Mouse (Mus musculus) kidney, postnatal 36 days (tissue): ENCODE data around the gene Fcrla.

Source experiments
- DNase-seq, 2 experiments: peaks; one replicate each; pipeline ENCODE4 v3.0.0; 2021 to 2022; ENCODE audit warnings: mixed read lengths in 2 of 2

Fcrla gene

GRCm38 (mm10) chr1:170928467-170928866 lies 1.1 kb upstream of the Fcrla start:
- no peak for DNase-seq

GRCm38 (mm10) chr1:170926941-170927340 lies 442 bp downstream of the Fcrla start:
- peak in 1 of 2 experiments; percentile 20 for DNase-seq

DNA sequence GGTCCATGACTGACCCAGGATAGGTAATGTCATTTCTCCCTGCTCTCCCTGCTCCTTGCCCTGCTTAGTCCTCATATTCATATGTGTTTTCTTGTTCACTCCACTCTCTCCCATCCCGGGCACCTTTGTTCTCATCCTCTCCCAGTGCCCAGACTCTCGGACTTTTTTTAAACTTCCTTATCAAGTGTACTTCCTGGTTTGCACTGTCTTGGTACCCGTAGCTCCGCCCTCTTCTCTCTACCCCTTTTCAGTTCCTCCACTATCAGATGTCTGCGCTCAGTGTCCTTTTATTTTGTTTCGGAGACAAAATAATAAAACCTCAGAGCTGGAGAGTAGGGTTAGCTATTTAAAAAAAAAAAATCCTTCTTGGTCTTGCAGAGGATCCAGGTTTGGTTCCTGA lies 2.9 kb downstream of the Fcrla start:
- no peak for DNase-seq

GRCm38 (mm10) chr1:170919308-170919707 lies 8.1 kb downstream of the Fcrla start:
- DNase-seq = no peak

- DNase-seq = no peak
Measured at GRCm38 (mm10) chr1:170915657-170916056, 11.7 kb downstream of the Fcrla start.

- DNase-seq = no peak
Measured at GRCm38 (mm10) chr1:170912891-170913615, 14.3 kb downstream of the Fcrla start, which contains the start of gene Fcrlb. TSS of gene Fcrlb (minus strand) at chr1:170912941.

DNA sequence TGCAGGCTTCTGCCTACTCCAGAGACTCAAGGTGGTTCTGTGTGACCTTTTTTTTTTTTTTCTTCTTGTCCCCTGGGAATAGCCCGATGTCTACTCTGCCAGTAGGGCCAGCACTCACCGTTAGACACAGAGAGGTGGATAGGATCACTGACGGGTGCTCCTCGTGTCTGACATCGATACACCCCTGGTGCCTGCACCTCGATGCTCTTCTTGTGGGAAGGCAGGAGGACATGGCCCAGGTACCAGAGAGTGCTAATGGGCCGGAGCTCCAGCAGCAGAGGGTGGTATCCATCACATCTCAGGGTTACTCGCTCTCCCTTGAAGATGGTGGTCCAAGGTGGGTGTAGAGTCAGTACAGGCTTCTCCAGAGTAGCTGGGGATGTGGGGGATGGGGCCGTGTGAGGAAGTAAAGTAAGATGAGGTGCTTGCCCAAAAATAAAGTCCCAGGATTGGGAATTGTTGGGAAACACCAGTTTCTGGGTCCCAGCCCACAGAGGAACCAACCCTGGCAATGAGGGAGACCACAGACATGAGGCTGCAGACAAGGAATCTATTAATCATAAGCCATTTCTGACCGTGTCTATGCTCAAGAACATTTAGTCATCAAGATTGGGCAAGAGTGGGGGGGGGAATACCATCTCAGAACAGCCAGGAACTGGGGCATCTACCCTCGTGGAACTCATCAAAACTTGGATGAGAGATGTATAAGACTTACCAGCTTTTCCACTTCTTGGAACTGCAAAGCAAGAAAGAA lies 15.3 kb downstream of the Fcrla start:
- DNase-seq = no peak

DNA sequence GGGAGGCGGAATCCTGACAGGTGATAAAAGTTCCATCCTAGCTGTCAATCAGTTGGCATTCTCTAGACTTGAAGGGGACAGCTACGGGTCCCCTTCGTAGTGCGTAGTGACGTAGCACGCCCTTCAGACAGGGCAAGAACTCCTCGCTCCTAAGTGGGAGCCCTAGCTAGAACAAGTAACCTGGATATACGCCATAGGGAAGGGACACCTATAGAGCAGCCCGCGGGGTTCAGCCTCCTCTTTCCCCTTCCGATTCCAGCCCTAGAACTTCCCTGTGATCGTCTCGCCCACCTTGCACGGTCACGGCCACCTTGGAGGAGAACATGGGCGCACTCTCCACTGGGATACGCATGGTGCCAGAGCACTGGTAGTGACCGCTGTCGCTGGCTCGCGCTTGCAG lies 19.0 kb downstream of the Fcrla start:
- DNase-seq = no peak

GRCm38 (mm10) chr1:170907456-170908191 lies 19.8 kb downstream of the Fcrla start:
- peak in 1 of 2 experiments; percentile 57 for DNase-seq

- no peak for DNase-seq
Measured at GRCm38 (mm10) chr1:170907111-170907455, 20.3 kb downstream of the Fcrla start.

GRCm38 (mm10) chr1:170903485-170903884 lies 23.9 kb downstream of the Fcrla start:
- DNase-seq = no peak

GRCm38 (mm10) chr1:170901536-170902238 lies 25.7 kb downstream of the Fcrla start:
- DNase-seq = peak; percentile 82 to 91

- DNase-seq = peak; percentile 61 to 75
Measured at GRCm38 (mm10) chr1:170900799-170901467, 26.4 kb downstream of the Fcrla start.

- no peak for DNase-seq
Measured at GRCm38 (mm10) chr1:170898413-170899075, 28.8 kb downstream of the Fcrla start.

DNA sequence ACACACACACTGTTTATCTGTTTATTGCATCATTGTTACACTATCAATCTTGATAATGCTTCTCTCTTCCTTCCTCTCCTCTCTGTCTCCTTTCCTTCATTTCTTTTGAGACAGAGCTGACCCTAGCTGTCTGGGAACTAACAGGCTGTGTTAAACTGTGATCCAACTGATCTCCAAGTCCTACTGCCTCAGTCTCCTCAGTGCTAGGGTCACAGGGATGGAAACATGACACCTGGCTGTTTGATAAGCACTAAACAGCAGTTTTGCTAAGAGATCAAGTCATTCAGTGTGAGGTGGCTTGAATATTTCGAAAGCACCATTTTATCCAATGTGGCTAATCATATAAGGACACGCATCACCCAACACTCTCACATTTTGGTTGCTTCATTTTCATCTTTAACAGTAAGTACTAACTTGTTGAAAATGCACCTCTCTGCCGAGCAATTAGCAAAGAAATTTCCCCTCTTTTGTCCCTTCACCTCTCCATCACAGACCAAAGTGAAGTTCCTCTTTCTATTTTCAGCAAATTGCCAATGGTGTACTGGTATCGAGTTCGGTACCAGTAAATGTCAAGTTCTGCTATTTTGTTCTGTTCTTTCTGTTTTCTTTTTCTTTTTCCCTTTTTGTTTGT lies 30.6 kb downstream of the Fcrla start:
- no peak for DNase-seq

DNA sequence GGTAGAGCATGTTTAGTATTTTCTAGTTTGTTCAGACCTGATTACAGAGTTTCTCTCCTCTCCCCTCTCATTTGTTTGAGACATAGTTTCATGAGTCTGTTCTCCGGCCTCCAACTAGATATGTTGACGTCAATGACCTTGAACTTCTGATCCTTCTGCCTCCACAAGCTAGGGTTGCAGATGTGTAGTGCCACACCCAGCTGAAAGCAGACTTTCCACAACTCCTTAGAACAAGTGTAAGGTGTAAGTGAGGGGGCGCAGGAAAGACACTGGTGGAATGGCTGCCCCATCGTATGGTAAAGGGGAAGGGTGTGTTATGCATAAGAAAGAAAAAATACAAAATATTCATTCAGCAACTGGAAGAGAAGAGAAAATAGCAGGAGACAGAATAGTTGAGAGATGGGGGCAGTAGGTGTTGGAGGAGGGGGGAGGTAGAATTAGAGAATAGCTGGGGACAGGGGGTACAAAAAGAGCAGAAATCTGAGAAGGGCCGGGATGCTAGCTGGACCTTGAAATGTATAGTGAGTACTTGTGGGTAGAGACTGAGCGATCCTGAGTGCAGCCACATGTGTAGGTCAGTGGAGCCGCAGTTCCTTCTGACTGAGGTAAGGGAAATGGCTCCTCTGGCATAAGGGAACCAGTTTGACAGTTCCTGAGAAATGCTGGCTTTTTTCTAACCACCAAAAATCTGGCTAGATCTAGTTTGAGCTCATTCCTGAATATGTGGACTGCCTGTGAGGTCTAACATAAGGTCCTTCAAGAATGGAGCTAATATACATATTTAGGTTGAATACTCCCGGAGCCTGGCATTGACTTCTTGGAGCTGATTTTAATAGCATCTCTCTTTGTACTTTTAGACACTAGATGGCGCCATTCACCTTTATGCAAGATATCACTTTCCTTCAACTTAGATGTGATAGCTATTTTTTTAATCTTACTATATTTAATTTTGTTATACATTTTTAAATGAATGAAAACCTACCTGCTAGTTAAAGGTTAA lies 32.5 kb downstream of the Fcrla start:
- DNase-seq = peak in 1 of 2 experiments; percentile 44

- DNase-seq = no peak
Measured at GRCm38 (mm10) chr1:170892279-170892678, 35.1 kb downstream of the Fcrla start.

- DNase-seq = no peak
Measured at GRCm38 (mm10) chr1:170891646-170892045, 35.7 kb downstream of the Fcrla start.

- no peak for DNase-seq
Measured at GRCm38 (mm10) chr1:170889310-170889709, 38.1 kb downstream of the Fcrla start.

GRCm38 (mm10) chr1:170886044-170886458 lies 41.3 kb downstream of the Fcrla start:
- DNase-seq = no peak
